In the genomic region with DNA sequence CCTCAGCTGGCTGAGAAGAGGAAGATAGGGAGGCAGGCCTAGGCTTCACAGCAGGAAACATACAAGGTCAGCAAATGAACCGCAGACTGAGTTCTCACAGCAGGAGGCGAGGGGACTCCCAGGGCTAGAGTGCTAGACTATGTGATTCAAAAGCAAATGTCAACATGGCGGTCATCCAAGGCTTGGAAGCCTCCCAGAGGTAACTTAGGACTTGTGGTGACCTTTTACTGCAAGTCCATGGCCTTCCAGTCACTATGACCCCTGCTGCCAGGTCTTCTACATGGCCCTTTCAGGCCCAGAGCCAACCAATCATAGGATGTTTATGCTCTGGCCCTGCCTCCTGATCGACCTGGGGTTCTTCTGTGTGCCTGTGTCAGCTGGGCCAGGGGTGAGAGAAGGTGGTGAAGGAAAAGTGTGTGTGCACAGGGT, we compare ENCODE assay signal across 7 mouse cellular contexts.
DNase-seq lines count a peak whose midpoint lies in the region; ATAC-seq and TF ChIP-seq lines count a peak whose summit lies in the region.

No protein-coding gene starts in this region.

- TF ChIP-seq EP300 in lung, postnatal 0 days (IDR thresholded peaks at IDR 0.05): no peak

- no peaks in the 10 kb centered on the region for H3K36me3 ChIP-seq in lung, postnatal 0 days (ENCODE audit: insufficient read depth, low read length)

- TF ChIP-seq CTCF in lung, postnatal 0 days (IDR thresholded peaks at IDR 0.05): no peak

- no peak overlapping the region for H3K4me2 ChIP-seq in lung, postnatal 0 days (replicated peaks; ENCODE audit: low read depth, low read length)

- H3K9ac ChIP-seq in lung, postnatal 0 days (replicated peaks; ENCODE audit: low read depth): no peak overlapping the region

- H3K4me1 ChIP-seq in lung, postnatal 0 days (ENCODE audit: insufficient read depth, low read depth, low read length): no peaks in the 10 kb centered on the region

- DNase-seq in spleen, adult 18-20 months: peak; percentile 6 to 7
- DNase-seq in spleen, adult 12 weeks (ENCODE audit: low spot score): no peak
- DNase-seq in cerebellum, postnatal 36 days: peak; percentile 25 to 30
- DNase-seq in kidney, adult 18-20 months: peak; percentile 77
- peak; percentile 41 for DNase-seq in lung, postnatal 0 days (ENCODE audit: low spot score)
- DNase-seq in embryo, embryonic 11 days: no peak
- no peak for DNase-seq in thymus, postnatal 10 days (ENCODE audit: low spot score in 2 of 2)

- WGBS in lung, postnatal 0 days: 31% methylated on average over 4 of the region's 4 CpGs

- no peak overlapping the region for H3K27ac ChIP-seq in lung, postnatal 0 days (ENCODE audit: low read length)

- H3K27me3 ChIP-seq in lung, postnatal 0 days (replicated peaks; ENCODE audit: insufficient read depth, low read length): no peaks in the 10 kb centered on the region

- ATAC-seq in lung, postnatal 0 days: peak; percentile 53

- H3K4me3 ChIP-seq in lung, postnatal 0 days (ENCODE audit: low read depth, low read length): no peak overlapping the region

- H3K9me3 ChIP-seq in lung, postnatal 0 days (ENCODE audit: low read length): no peaks in the 10 kb centered on the region

Comparison
In these comparisons a context has a peak if more than half of its experiments do, and no peak if none do; other contexts are left out.
1. DNase-seq: peak in spleen, adult 18-20 months (2 of 2), cerebellum, postnatal 36 days (2 of 2), kidney, adult 18-20 months (single experiment) and lung, postnatal 0 days (single experiment); none in spleen, adult 12 weeks (single experiment), embryo, embryonic 11 days (single experiment) and thymus, postnatal 10 days (0 of 2).